Mouse (Mus musculus): Measurements from ENCODE around the gene F12. TPM values are rescaled to one million over a fixed set of nuclear protein-coding genes. Genes with fewer than 3 reads are reported as not detected.
A peak's percentile ranks its signal among the peaks of the same experiment; 100 is the strongest.

F12 gene
- polyA plus RNA-seq, 1 experiment from 2014 or later = not detected

- WGBS = 73% methylated on average over 4 of the region's 4 CpGs
- Histone ChIP-seq H3K9ac (replicated peaks; ENCODE audit: low read depth, low read length) (no peak overlapping the region), H3K4me3 (ENCODE audit: low read depth, low read length) (no peak overlapping the region), H3K4me1 (ENCODE audit: control insufficient read depth, insufficient read depth, low read length) (no peaks in the 10 kb centered on the region), H3K27me3 (ENCODE audit: control insufficient read depth, insufficient read depth, low read length) (peaks cover 24% of the 10 kb centered on the region), H3K4me2 (replicated peaks; ENCODE audit: low read depth, low read length) (no peak overlapping the region), H3K27ac (ENCODE audit: low read length) (no peak overlapping the region), H3K9me3 (ENCODE audit: control insufficient read depth, low read depth, low read length) (no peaks in the 10 kb centered on the region), H3K36me3 (ENCODE audit: control insufficient read depth, insufficient read depth, low read length) (no peaks in the 10 kb centered on the region)
- no peak for ATAC-seq (ENCODE audit: insufficient number of reproducible peaks, insufficient read depth, low FRiP score, low read depth)
Measured at GRCm38 (mm10) chr13:55381790-55382189, 44.8 kb downstream of the F12 start.

- 6% methylated on average over 32 of the region's 32 CpGs for WGBS
- H3K4me2 ChIP-seq (replicated peaks; ENCODE audit: low read depth, low read length) = peak overlapping the region; percentile 16; the same call in 1 of the 2 replicates
- no peaks in the 10 kb centered on the region for H3K9me3 ChIP-seq (ENCODE audit: control insufficient read depth, low read depth, low read length)
- no peak overlapping the region for H3K4me3 ChIP-seq (ENCODE audit: low read depth, low read length)
- H3K9ac ChIP-seq (replicated peaks; ENCODE audit: low read depth, low read length) = no peak overlapping the region
- H3K27me3 ChIP-seq (ENCODE audit: control insufficient read depth, insufficient read depth, low read length) = peaks cover 24% of the 10 kb centered on the region
- H3K27ac ChIP-seq (ENCODE audit: low read length) = no peak overlapping the region
- H3K36me3 ChIP-seq (ENCODE audit: control insufficient read depth, insufficient read depth, low read length) = no peaks in the 10 kb centered on the region
- H3K4me1 ChIP-seq (ENCODE audit: control insufficient read depth, insufficient read depth, low read length) = no peaks in the 10 kb centered on the region
- ATAC-seq (ENCODE audit: insufficient number of reproducible peaks, insufficient read depth, low FRiP score, low read depth) = peak; percentile 35; the same call in 1 of the 2 replicates
Measured at GRCm38 (mm10) chr13:55378907-55379580, 47.5 kb downstream of the F12 start.

GRCm38 (mm10) chr13:55375877-55376276, 50.7 kb downstream of the F12 start:
- Histone ChIP-seq H3K4me1 (ENCODE audit: control insufficient read depth, insufficient read depth, low read length) (no peaks in the 10 kb centered on the region), H3K4me2 (replicated peaks; ENCODE audit: low read depth, low read length) (no peak overlapping the region), H3K4me3 (ENCODE audit: low read depth, low read length) (no peak overlapping the region), H3K27me3 (ENCODE audit: control insufficient read depth, insufficient read depth, low read length) (peaks cover 21% of the 10 kb centered on the region), H3K27ac (ENCODE audit: low read length) (no peak overlapping the region), H3K9me3 (ENCODE audit: control insufficient read depth, low read depth, low read length) (no peaks in the 10 kb centered on the region), H3K9ac (replicated peaks; ENCODE audit: low read depth, low read length) (no peak overlapping the region), H3K36me3 (ENCODE audit: control insufficient read depth, insufficient read depth, low read length) (no peaks in the 10 kb centered on the region)
- WGBS = 70% methylated on average over 2 of the region's 2 CpGs
- ATAC-seq (ENCODE audit: insufficient number of reproducible peaks, insufficient read depth, low FRiP score, low read depth) = no peak

GRCm38 (mm10) chr13:55374206-55374924, 52.2 kb downstream of the F12 start:
- Histone ChIP-seq H3K27me3 (ENCODE audit: control insufficient read depth, insufficient read depth, low read length) (peaks cover 13% of the 10 kb centered on the region), H3K36me3 (ENCODE audit: control insufficient read depth, insufficient read depth, low read length) (no peaks in the 10 kb centered on the region), H3K27ac (ENCODE audit: low read length) (no peak overlapping the region), H3K4me2 (replicated peaks; ENCODE audit: low read depth, low read length) (no peak overlapping the region), H3K9ac (replicated peaks; ENCODE audit: low read depth, low read length) (no peak overlapping the region), H3K9me3 (ENCODE audit: control insufficient read depth, low read depth, low read length) (no peaks in the 10 kb centered on the region), H3K4me3 (ENCODE audit: low read depth, low read length) (no peak overlapping the region), H3K4me1 (ENCODE audit: control insufficient read depth, insufficient read depth, low read length) (no peaks in the 10 kb centered on the region)
- ATAC-seq (ENCODE audit: insufficient number of reproducible peaks, insufficient read depth, low FRiP score, low read depth) = no peak
- 55% methylated on average over 6 of the region's 6 CpGs for WGBS

- Histone ChIP-seq H3K4me1 (ENCODE audit: control insufficient read depth, insufficient read depth, low read length) (no peaks in the 10 kb centered on the region), H3K27ac (ENCODE audit: low read length) (no peak overlapping the region)
Measured at GRCm38 (mm10) chr13:55371740-55372139, 54.9 kb downstream of the F12 start.

GRCm38 (mm10) chr13:55371007-55371681, 55.4 kb downstream of the F12 start:
- WGBS = 73% methylated on average over 8 of the region's 8 CpGs
- H3K4me3 ChIP-seq (ENCODE audit: low read depth, low read length) = no peak overlapping the region
- H3K4me2 ChIP-seq (replicated peaks; ENCODE audit: low read depth, low read length) = no peak overlapping the region
- H3K9ac ChIP-seq (replicated peaks; ENCODE audit: low read depth, low read length) = no peak overlapping the region
- no peak for ATAC-seq (ENCODE audit: insufficient number of reproducible peaks, insufficient read depth, low FRiP score, low read depth)
- H3K27ac ChIP-seq (ENCODE audit: low read length) = no peak overlapping the region
- no peaks in the 10 kb centered on the region for H3K4me1 ChIP-seq (ENCODE audit: control insufficient read depth, insufficient read depth, low read length)
- H3K36me3 ChIP-seq (ENCODE audit: control insufficient read depth, insufficient read depth, low read length) = no peaks in the 10 kb centered on the region
- no peaks in the 10 kb centered on the region for H3K9me3 ChIP-seq (ENCODE audit: control insufficient read depth, low read depth, low read length)
- H3K27me3 ChIP-seq (ENCODE audit: control insufficient read depth, insufficient read depth, low read length) = no peaks in the 10 kb centered on the region

More at GRCm38 (mm10) chr13:55371740-55372139, 54.9 kb downstream of the F12 start:
- Histone ChIP-seq H3K36me3 (ENCODE audit: control insufficient read depth, insufficient read depth, low read length) (no peaks in the 10 kb centered on the region), H3K9me3 (ENCODE audit: control insufficient read depth, low read depth, low read length) (no peaks in the 10 kb centered on the region), H3K9ac (replicated peaks; ENCODE audit: low read depth, low read length) (no peak overlapping the region), H3K27me3 (ENCODE audit: control insufficient read depth, insufficient read depth, low read length) (no peaks in the 10 kb centered on the region), H3K4me2 (replicated peaks; ENCODE audit: low read depth, low read length) (no peak overlapping the region), H3K4me3 (ENCODE audit: low read depth, low read length) (no peak overlapping the region)
- no peak for ATAC-seq (ENCODE audit: insufficient number of reproducible peaks, insufficient read depth, low FRiP score, low read depth)
- WGBS = 60% methylated on average over 5 of the region's 5 CpGs

- H3K9ac ChIP-seq (replicated peaks; ENCODE audit: low read depth, low read length) = no peak overlapping the region
- no peak overlapping the region for H3K4me2 ChIP-seq (replicated peaks; ENCODE audit: low read depth, low read length)
- H3K36me3 ChIP-seq (ENCODE audit: control insufficient read depth, insufficient read depth, low read length) = no peaks in the 10 kb centered on the region
- no peaks in the 10 kb centered on the region for H3K4me1 ChIP-seq (ENCODE audit: control insufficient read depth, insufficient read depth, low read length)
- H3K27me3 ChIP-seq (ENCODE audit: control insufficient read depth, insufficient read depth, low read length) = no peaks in the 10 kb centered on the region
- WGBS = 62% methylated on average over 3 of the region's 3 CpGs
- no peak for ATAC-seq (ENCODE audit: insufficient number of reproducible peaks, insufficient read depth, low FRiP score, low read depth)
- H3K27ac ChIP-seq (ENCODE audit: low read length) = no peak overlapping the region
- no peaks in the 10 kb centered on the region for H3K9me3 ChIP-seq (ENCODE audit: control insufficient read depth, low read depth, low read length)
- no peak overlapping the region for H3K4me3 ChIP-seq (ENCODE audit: low read depth, low read length)
Measured at GRCm38 (mm10) chr13:55370234-55370633, 56.4 kb downstream of the F12 start.

GRCm38 (mm10) chr13:55369531-55370114, 57.0 kb downstream of the F12 start, which contains the start of gene Rgs14:
Gene Rgs14, plus strand, starts transcription at chr13:55369732.
- Histone ChIP-seq H3K27me3 (ENCODE audit: control insufficient read depth, insufficient read depth, low read length) (no peaks in the 10 kb centered on the region), H3K9me3 (ENCODE audit: control insufficient read depth, low read depth, low read length) (no peaks in the 10 kb centered on the region), H3K4me2 (replicated peaks; ENCODE audit: low read depth, low read length) (no peak within 1 kb of the TSS), H3K27ac (ENCODE audit: low read length) (no peak within 1 kb of the TSS), H3K9ac (replicated peaks; ENCODE audit: low read depth, low read length) (no peak within 1 kb of the TSS), H3K4me1 (ENCODE audit: control insufficient read depth, insufficient read depth, low read length) (no peaks in the 10 kb centered on the region), H3K36me3 (ENCODE audit: control insufficient read depth, insufficient read depth, low read length) (no peaks in the 10 kb centered on the region), H3K4me3 (ENCODE audit: low read depth, low read length) (no peak within 1 kb of the TSS)
- ATAC-seq (ENCODE audit: insufficient number of reproducible peaks, insufficient read depth, low FRiP score, low read depth) = no peak
- WGBS = 51% methylated on average over 13 of the region's 13 CpGs
